Mouse (Mus musculus): ENCODE measurements at regions not wholly inside any gene's neighbourhood (a gene's known extent, or its start where the extent isn't known, plus 50 kb on each side); places are given as distances from the start of the nearest gene placed in this dataset.

DNA sequence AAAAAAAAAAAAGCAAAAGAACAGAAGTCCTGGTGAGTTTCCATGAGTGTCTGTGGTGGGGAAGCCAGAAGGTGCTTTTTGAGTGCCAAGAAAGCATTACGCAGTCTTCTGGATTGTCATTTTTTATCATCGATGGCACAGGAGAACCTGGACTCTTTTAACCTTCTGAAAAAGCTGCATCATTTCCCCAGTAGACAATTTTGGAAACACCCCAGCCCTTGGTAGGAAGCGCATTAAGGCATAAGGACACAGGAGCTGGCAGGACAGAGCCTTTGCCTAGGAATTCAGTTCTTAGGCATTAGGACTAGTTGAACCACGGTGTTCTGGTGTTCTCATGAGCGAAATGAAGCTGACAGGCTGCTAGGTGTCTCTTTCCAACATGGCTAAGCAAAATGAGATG lies 875.1 kb upstream of the Car8 start:
- no peak overlapping the region for H3K4me2 ChIP-seq (ENCODE audit: low read depth, low read length)
- H3K9ac ChIP-seq (replicated peaks; ENCODE audit: low read length) = no peak overlapping the region
- no peak overlapping the region for H3K4me3 ChIP-seq (ENCODE audit: low read length)
- no peak for ATAC-seq
- H3K9me3 ChIP-seq (ENCODE audit: low read length) = no peaks in the 10 kb centered on the region
- no peak for DNase-seq (ENCODE audit: low spot score)
- H3K27me3 ChIP-seq (ENCODE audit: insufficient read depth, low read length) = no peaks in the 10 kb centered on the region
- no peak overlapping the region for H3K27ac ChIP-seq
- no peaks in the 10 kb centered on the region for H3K4me1 ChIP-seq (ENCODE audit: insufficient read depth, low read length)
- no peaks in the 10 kb centered on the region for H3K36me3 ChIP-seq (ENCODE audit: insufficient read depth, low read length)
- WGBS = 85% methylated on average over 5 of the region's 5 CpGs
- TF ChIP-seq CTCF (IDR thresholded peaks at IDR 0.05; ENCODE audit: low read depth) = no peak

DNA sequence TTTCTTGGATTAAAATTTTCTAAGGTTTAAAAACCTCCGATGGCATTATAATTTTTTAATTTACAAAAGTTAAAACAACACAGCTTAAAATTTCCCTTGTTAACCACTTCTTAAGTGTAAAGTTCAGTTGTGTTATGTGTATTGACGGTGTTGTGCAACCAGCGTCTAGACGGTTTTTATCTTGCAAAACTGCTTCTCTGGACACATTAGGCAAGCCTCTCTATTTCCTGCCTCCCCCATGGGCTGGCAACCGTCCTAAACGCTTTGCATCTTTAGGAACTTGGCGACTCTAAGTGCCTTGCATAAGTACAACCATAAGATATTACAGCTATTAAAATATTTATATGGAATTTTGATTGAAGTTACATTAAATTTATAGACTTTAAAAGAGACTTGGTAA lies 871.5 kb upstream of the Car8 start:
- Histone ChIP-seq H3K4me1 (ENCODE audit: insufficient read depth, low read length) (no peaks in the 10 kb centered on the region), H3K27me3 (ENCODE audit: insufficient read depth, low read length) (no peaks in the 10 kb centered on the region), H3K36me3 (ENCODE audit: insufficient read depth, low read length) (no peaks in the 10 kb centered on the region), H3K4me2 (ENCODE audit: low read depth, low read length) (no peak overlapping the region), H3K9ac (replicated peaks; ENCODE audit: low read length) (no peak overlapping the region), H3K27ac (no peak overlapping the region), H3K9me3 (ENCODE audit: low read length) (no peaks in the 10 kb centered on the region), H3K4me3 (ENCODE audit: low read length) (no peak overlapping the region)
- DNase-seq (ENCODE audit: low spot score) (no peak), ATAC-seq (no peak)
- TF ChIP-seq CTCF (IDR thresholded peaks at IDR 0.05; ENCODE audit: low read depth) = no peak
- 69% methylated on average over 7 of the region's 7 CpGs for WGBS

DNA sequence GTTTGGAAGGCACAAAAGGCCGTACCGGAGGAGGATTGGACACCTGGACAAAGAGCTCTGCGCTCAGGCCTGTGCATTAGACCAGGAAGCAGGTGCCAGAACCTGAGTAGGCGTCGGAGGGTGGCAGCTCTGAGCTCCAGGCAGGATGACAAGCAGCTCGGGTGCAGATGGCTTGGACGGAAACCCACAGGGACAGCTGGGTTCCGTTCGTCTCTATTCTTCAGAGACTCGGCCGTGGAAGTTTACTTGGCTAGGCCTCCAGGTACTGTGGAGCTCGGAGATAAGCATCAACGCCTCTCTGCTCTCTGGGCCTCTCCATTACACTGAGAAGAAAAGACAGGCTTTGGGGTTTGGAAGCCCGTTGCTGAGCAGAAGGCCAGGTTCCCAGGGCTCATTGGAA lies 868.5 kb upstream of the Car8 start:
- WGBS = 60% methylated on average over 14 of the region's 14 CpGs
- H3K4me1 ChIP-seq (ENCODE audit: insufficient read depth, low read length) = no peaks in the 10 kb centered on the region
- ATAC-seq = peak; percentile 64
- H3K9ac ChIP-seq (replicated peaks; ENCODE audit: low read length) = no peak overlapping the region
- no peak overlapping the region for H3K4me3 ChIP-seq (ENCODE audit: low read length)
- no peaks in the 10 kb centered on the region for H3K9me3 ChIP-seq (ENCODE audit: low read length)
- H3K27ac ChIP-seq = peak overlapping the region; percentile 36
- DNase-seq (ENCODE audit: low spot score) = peak; percentile 16
- no peak overlapping the region for H3K4me2 ChIP-seq (ENCODE audit: low read depth, low read length)
- no peaks in the 10 kb centered on the region for H3K27me3 ChIP-seq (ENCODE audit: insufficient read depth, low read length)
- TF ChIP-seq CTCF (IDR thresholded peaks at IDR 0.05; ENCODE audit: low read depth) = no peak
- no peaks in the 10 kb centered on the region for H3K36me3 ChIP-seq (ENCODE audit: insufficient read depth, low read length)

DNA sequence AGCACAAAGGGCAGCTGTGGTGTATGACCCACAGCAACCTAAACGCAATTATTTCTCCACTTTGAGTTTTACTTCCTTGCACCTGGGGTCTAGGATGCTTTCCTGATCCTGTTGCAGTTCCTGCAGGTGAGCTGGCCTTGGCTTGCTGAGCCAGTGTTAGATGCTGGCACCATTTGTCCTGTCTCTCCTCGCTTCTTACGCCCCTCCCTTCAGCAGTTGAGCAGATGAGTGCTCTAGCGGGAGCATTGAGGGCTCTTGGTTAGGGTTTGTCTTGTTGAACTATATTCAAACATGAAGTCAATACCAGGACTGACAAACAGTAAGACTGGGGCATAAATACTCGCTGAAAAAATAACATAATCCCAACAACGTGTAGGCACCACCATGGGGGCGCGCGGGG lies 867.9 kb upstream of the Car8 start:
- H3K4me1 ChIP-seq (ENCODE audit: insufficient read depth, low read length) = no peaks in the 10 kb centered on the region
- ATAC-seq = 0 out of 2 replicates have a peak, but pooled peaks have one; percentile 7
- WGBS = 81% methylated on average over 9 of the region's 9 CpGs
- H3K9me3 ChIP-seq (ENCODE audit: low read length) = no peaks in the 10 kb centered on the region
- no peak overlapping the region for H3K4me3 ChIP-seq (ENCODE audit: low read length)
- no peak overlapping the region for H3K27ac ChIP-seq
- no peak for DNase-seq (ENCODE audit: low spot score)
- no peaks in the 10 kb centered on the region for H3K27me3 ChIP-seq (ENCODE audit: insufficient read depth, low read length)
- no peak for TF ChIP-seq CTCF (IDR thresholded peaks at IDR 0.05; ENCODE audit: low read depth)
- H3K36me3 ChIP-seq (ENCODE audit: insufficient read depth, low read length) = no peaks in the 10 kb centered on the region
- H3K4me2 ChIP-seq (ENCODE audit: low read depth, low read length) = no peak overlapping the region
- H3K9ac ChIP-seq (replicated peaks; ENCODE audit: low read length) = no peak overlapping the region

DNA sequence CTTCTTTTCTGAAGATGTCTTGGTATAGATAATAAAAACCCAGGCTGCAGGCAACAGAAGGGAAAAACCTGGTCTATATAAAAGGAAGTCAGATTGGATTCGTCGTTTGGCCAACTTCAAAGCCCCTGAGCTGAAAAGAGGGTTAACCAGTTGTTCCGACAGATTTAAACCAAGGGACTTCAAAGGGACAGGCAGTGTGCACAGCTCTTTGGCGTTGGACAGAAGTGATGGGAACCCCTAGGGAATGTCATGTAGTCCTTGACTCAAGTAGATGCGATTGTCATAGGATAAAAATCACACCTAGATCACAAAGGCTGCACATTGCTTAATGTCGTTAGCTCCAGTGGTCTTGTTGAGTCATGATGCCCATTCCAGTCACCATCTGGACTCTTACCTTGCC lies 865.8 kb upstream of the Car8 start:
- Histone ChIP-seq H3K9ac (replicated peaks; ENCODE audit: low read length) (no peak overlapping the region), H3K27me3 (ENCODE audit: insufficient read depth, low read length) (no peaks in the 10 kb centered on the region), H3K4me2 (ENCODE audit: low read depth, low read length) (no peak overlapping the region), H3K27ac (no peak overlapping the region), H3K4me3 (ENCODE audit: low read length) (no peak overlapping the region), H3K36me3 (ENCODE audit: insufficient read depth, low read length) (no peaks in the 10 kb centered on the region), H3K9me3 (ENCODE audit: low read length) (no peaks in the 10 kb centered on the region), H3K4me1 (ENCODE audit: insufficient read depth, low read length) (no peaks in the 10 kb centered on the region)
- no peak for DNase-seq (ENCODE audit: low spot score)
- no peak for TF ChIP-seq CTCF (IDR thresholded peaks at IDR 0.05; ENCODE audit: low read depth)
- 56% methylated on average over 6 of the region's 6 CpGs for WGBS
- ATAC-seq = no peak

DNA sequence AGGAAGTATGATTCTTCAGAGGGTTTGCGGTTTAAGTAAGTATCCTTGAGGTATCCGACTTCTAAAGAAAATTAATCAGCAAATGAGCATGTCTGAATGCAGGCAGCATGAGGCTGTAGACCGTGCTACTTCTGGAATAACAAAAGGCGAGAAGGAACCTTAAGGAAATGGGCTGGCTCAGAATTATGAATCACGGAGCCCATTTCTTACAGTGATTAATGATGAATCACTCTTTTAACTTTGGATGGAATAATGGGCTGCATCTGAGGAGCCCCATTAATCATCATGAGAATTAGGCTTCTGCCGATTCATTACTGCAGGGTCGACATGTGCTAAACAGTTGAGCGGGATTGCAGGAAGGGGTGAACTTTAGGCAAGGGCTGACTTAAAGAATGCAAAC lies 865.1 kb upstream of the Car8 start:
- DNase-seq (ENCODE audit: low spot score) (no peak), ATAC-seq (no peak)
- Histone ChIP-seq H3K4me1 (ENCODE audit: insufficient read depth, low read length) (no peaks in the 10 kb centered on the region), H3K9ac (replicated peaks; ENCODE audit: low read length) (no peak overlapping the region), H3K4me2 (ENCODE audit: low read depth, low read length) (no peak overlapping the region), H3K4me3 (ENCODE audit: low read length) (no peak overlapping the region), H3K36me3 (ENCODE audit: insufficient read depth, low read length) (no peaks in the 10 kb centered on the region), H3K27me3 (ENCODE audit: insufficient read depth, low read length) (no peaks in the 10 kb centered on the region), H3K27ac (no peak overlapping the region), H3K9me3 (ENCODE audit: low read length) (no peaks in the 10 kb centered on the region)
- TF ChIP-seq CTCF (IDR thresholded peaks at IDR 0.05; ENCODE audit: low read depth) = no peak
- WGBS = 61% methylated on average over 8 of the region's 8 CpGs

DNA sequence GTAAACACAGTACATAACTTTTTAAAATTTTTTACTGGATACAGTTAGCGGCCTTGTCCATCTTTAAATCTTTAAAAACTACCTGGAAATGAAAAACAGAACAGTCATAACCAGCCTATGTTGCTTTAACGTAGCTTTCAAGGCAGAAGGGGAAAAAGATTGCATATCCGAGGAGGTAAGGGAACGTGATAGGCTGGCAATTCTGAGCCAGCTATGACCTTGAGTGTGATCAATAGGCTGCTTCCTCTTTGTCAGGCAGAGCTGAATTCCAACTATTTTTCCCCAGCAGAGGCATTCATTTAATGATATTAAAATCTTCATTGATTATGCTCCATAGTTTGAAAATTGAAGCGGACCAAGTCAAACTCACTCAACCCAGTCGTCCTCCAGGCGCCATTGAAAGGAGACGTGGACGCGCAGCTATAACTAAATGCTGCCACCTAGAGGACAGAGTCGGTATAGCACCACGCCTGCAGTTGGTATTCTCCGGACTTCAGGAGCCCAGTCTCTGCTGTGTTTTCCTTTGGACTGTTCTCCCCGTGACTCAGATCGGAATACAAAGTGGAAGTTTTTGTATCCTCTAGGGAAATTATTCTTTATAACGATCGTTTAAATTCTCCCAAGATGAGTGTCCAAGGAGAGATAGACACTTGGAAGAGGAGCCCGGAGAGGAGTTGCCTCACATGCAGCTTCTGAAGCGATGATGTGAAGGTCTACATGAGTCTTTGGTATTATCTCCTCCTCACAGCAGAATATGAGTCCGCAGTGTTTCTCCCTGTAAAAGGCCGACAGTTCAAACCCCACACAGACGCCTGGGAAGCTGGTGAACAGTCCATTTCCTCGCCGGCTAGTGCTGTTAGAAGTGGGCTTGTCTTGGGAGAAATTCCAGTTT lies 858.2 kb upstream of the Car8 start:
- Histone ChIP-seq H3K9me3 (ENCODE audit: low read length) (no peaks in the 10 kb centered on the region), H3K9ac (replicated peaks; ENCODE audit: low read length) (0 out of 2 replicates have a peak overlapping the region, but pooled peaks have one; percentile 33), H3K4me3 (ENCODE audit: low read length) (no peak overlapping the region), H3K36me3 (ENCODE audit: insufficient read depth, low read length) (no peaks in the 10 kb centered on the region), H3K4me1 (ENCODE audit: insufficient read depth, low read length) (no peaks in the 10 kb centered on the region), H3K4me2 (ENCODE audit: low read depth, low read length) (peak overlapping the region; percentile 43), H3K27me3 (ENCODE audit: insufficient read depth, low read length) (no peaks in the 10 kb centered on the region), H3K27ac (no peak overlapping the region)
- DNase-seq (ENCODE audit: low spot score) = peak; percentile 95
- ATAC-seq = peak; percentile 87
- WGBS = 24% methylated on average over 24 of the region's 24 CpGs
- TF ChIP-seq CTCF (IDR thresholded peaks at IDR 0.05; ENCODE audit: low read depth) = peak; percentile 97

All from hindbrain, postnatal 0 days (tissue).